Mouse (Mus musculus): ENCODE measurements around the gene AL607142.1. TPM values are rescaled to one million over a fixed set of nuclear protein-coding genes. Genes with fewer than 3 reads are reported as not detected.

Gene AL607142.1
- total RNA-seq, 2 experiments from 2014 or later, result not detected

- peak; percentile 67 for ATAC-seq (replicated peaks; ENCODE audit: poor library complexity)
Measured at GRCm38 (mm10) chr4:120054145-120054544, 10.7 kb upstream of the AL607142.1 start.

- no peak for ATAC-seq (replicated peaks; ENCODE audit: poor library complexity)
Measured at GRCm38 (mm10) chr4:120056451-120056850, 8.3 kb upstream of the AL607142.1 start.

GRCm38 (mm10) chr4:120057529-120057928 is 7.3 kb upstream of the AL607142.1 start:
- no peak for ATAC-seq (replicated peaks; ENCODE audit: poor library complexity)

GRCm38 (mm10) chr4:120058157-120058556 is 6.6 kb upstream of the AL607142.1 start:
- ATAC-seq (replicated peaks; ENCODE audit: poor library complexity), result no peak

- no peak for ATAC-seq (replicated peaks; ENCODE audit: poor library complexity)
Measured at GRCm38 (mm10) chr4:120058794-120059193, 6.0 kb upstream of the AL607142.1 start.

- ATAC-seq (replicated peaks; ENCODE audit: poor library complexity), result peak; percentile 66
Measured at GRCm38 (mm10) chr4:120061727-120062126, 3.1 kb upstream of the AL607142.1 start.

GRCm38 (mm10) chr4:120062198-120062597 is 2.6 kb upstream of the AL607142.1 start:
- no peak for ATAC-seq (replicated peaks; ENCODE audit: poor library complexity)

GRCm38 (mm10) chr4:120062754-120063153 is 2.0 kb upstream of the AL607142.1 start:
- ATAC-seq (replicated peaks; ENCODE audit: poor library complexity), result no peak

GRCm38 (mm10) chr4:120063353-120064124 is 1.3 kb upstream of the AL607142.1 start:
- no peak for ATAC-seq (replicated peaks; ENCODE audit: poor library complexity)

- no peak for ATAC-seq (replicated peaks; ENCODE audit: poor library complexity)
Measured at GRCm38 (mm10) chr4:120066841-120067591, 2.2 kb downstream of the AL607142.1 start.

- ATAC-seq (replicated peaks; ENCODE audit: poor library complexity), result no peak
Measured at GRCm38 (mm10) chr4:120067592-120068235, 2.9 kb downstream of the AL607142.1 start.

- ATAC-seq (replicated peaks; ENCODE audit: poor library complexity), result no peak
Measured at GRCm38 (mm10) chr4:120068883-120069581, 4.2 kb downstream of the AL607142.1 start.

- ATAC-seq (replicated peaks; ENCODE audit: poor library complexity), result no peak
Measured at GRCm38 (mm10) chr4:120069582-120069980, 4.8 kb downstream of the AL607142.1 start.

GRCm38 (mm10) chr4:120071411-120071810 is 6.6 kb downstream of the AL607142.1 start:
- no peak for ATAC-seq (replicated peaks; ENCODE audit: poor library complexity)

GRCm38 (mm10) chr4:120071842-120072507 is 7.2 kb downstream of the AL607142.1 start:
- no peak for ATAC-seq (replicated peaks; ENCODE audit: poor library complexity)

- ATAC-seq (replicated peaks; ENCODE audit: poor library complexity), result no peak
Measured at GRCm38 (mm10) chr4:120074061-120074460, 9.3 kb downstream of the AL607142.1 start.

- ATAC-seq (replicated peaks; ENCODE audit: poor library complexity), result no peak
Measured at GRCm38 (mm10) chr4:120077322-120077721, 12.5 kb downstream of the AL607142.1 start.

- ATAC-seq (replicated peaks; ENCODE audit: poor library complexity), result peak; percentile 44; the same call in 1 of the 2 replicates
Measured at GRCm38 (mm10) chr4:120082527-120082926, 17.7 kb downstream of the AL607142.1 start.

GRCm38 (mm10) chr4:120083700-120084099 is 18.9 kb downstream of the AL607142.1 start:
- ATAC-seq (replicated peaks; ENCODE audit: poor library complexity), result no peak

GRCm38 (mm10) chr4:120089536-120089935 is 24.7 kb downstream of the AL607142.1 start:
- ATAC-seq (replicated peaks; ENCODE audit: poor library complexity), result no peak

Measured in megakaryocyte progenitor cell, adult 5-6 weeks (primary cell).